ENCODE assay signal across 7 mouse cellular contexts in genomic region chr8:46547245-46547644, GRCm38 (mm10). TPM values are rescaled to one million over a fixed set of nuclear protein-coding genes. Genes with fewer than 3 reads are reported as not detected.
A peak's percentile ranks its signal among the peaks of the same experiment; 100 is the strongest.
DNase-seq lines count a peak whose midpoint lies in the region; ATAC-seq and TF ChIP-seq lines count a peak whose summit lies in the region.

No protein-coding gene starts in this region.

- no peak overlapping the region for H3K9ac ChIP-seq in hindbrain, postnatal 0 days (replicated peaks; ENCODE audit: low read length)
- H3K9ac ChIP-seq in lung, postnatal 0 days (replicated peaks; ENCODE audit: low read depth) = no peak overlapping the region

- 0 out of 2 replicates have a peak, but pooled peaks cover under 1% of the 10 kb centered on the region for H3K4me1 ChIP-seq in hindbrain, postnatal 0 days (ENCODE audit: insufficient read depth, low read length)
- H3K4me1 ChIP-seq in lung, postnatal 0 days (ENCODE audit: insufficient read depth, low read depth, low read length) = peaks cover 4% of the 10 kb centered on the region; the same call in 1 of the 2 replicates

- TF ChIP-seq EP300 in lung, postnatal 0 days (IDR thresholded peaks at IDR 0.05) = no peak

- WGBS in hindbrain, postnatal 0 days = 49% methylated on average over 4 of the region's 4 CpGs
- 16% methylated on average over 4 of the region's 4 CpGs for WGBS in lung, postnatal 0 days

- intact Hi-C loops in left cerebral cortex, postnatal 4 days (cut with DNase I) = loop anchor here (2.0 to 5.0 kb wide), 2 partner anchors 236 to 305 kb away; no protein-coding TSS in a partner anchor

- H3K36me3 ChIP-seq in hindbrain, postnatal 0 days (ENCODE audit: insufficient read depth, low read length) = no peaks in the 10 kb centered on the region
- H3K36me3 ChIP-seq in lung, postnatal 0 days (ENCODE audit: insufficient read depth, low read length) = no peaks in the 10 kb centered on the region

- no peaks in the 10 kb centered on the region for H3K27me3 ChIP-seq in hindbrain, postnatal 0 days (ENCODE audit: insufficient read depth, low read length)
- no peaks in the 10 kb centered on the region for H3K27me3 ChIP-seq in lung, postnatal 0 days (replicated peaks; ENCODE audit: insufficient read depth, low read length)

- H3K9me3 ChIP-seq in hindbrain, postnatal 0 days (ENCODE audit: low read length) = no peaks in the 10 kb centered on the region
- H3K9me3 ChIP-seq in lung, postnatal 0 days (ENCODE audit: low read length) = no peaks in the 10 kb centered on the region

- H3K27ac ChIP-seq in hindbrain, postnatal 0 days = no peak overlapping the region
- H3K27ac ChIP-seq in lung, postnatal 0 days (ENCODE audit: low read length) = no peak overlapping the region

- H3K4me2 ChIP-seq in hindbrain, postnatal 0 days (ENCODE audit: low read depth, low read length) = no peak overlapping the region
- H3K4me2 ChIP-seq in lung, postnatal 0 days (replicated peaks; ENCODE audit: low read depth, low read length) = no peak overlapping the region

- peak; percentile 30 for DNase-seq in left cerebral cortex, postnatal 4 days
- DNase-seq in left cerebral cortex, adult 8-10 months (ENCODE audit: low spot score in 2 of 2) = no peak
- DNase-seq in R1 (ENCODE audit: low read depth, low spot score) = peak; percentile 63
- DNase-seq in embryo, embryonic 10 days (ENCODE audit: low spot score) = peak; percentile 72
- peak; percentile 78 for DNase-seq in hindbrain, postnatal 0 days (ENCODE audit: low spot score)
- peak; percentile 95 for DNase-seq in lung, postnatal 0 days (ENCODE audit: low spot score)
- DNase-seq in urinary bladder, adult 2 months (ENCODE audit: low spot score) = no peak

- TF ChIP-seq CTCF in hindbrain, postnatal 0 days (IDR thresholded peaks at IDR 0.05; ENCODE audit: low read depth) = peak; percentile 83
- TF ChIP-seq CTCF in lung, postnatal 0 days (IDR thresholded peaks at IDR 0.05) = peak; percentile 89

- no peak overlapping the region for H3K4me3 ChIP-seq in hindbrain, postnatal 0 days (ENCODE audit: low read length)
- H3K4me3 ChIP-seq in lung, postnatal 0 days (ENCODE audit: low read depth, low read length) = no peak overlapping the region

- ATAC-seq in hindbrain, postnatal 0 days = no peak
- ATAC-seq in lung, postnatal 0 days = peak; percentile 4

RNA-seq across cellular contexts. Expression of gene Cenpu, which starts 4.6 kb away (rescaled TPM):
- 1 to 10 TPM; 4.6 to 5.8 TPM for total RNA-seq in left cerebral cortex, postnatal 4 days (2021)
- 1 to 10 TPM; 2.1 to 5.7 (median 3.1) TPM for total RNA-seq in left cerebral cortex, adult 8-10 months (2022)
- total RNA-seq in hindbrain, postnatal 0 days (2014; rRNA removed) = 2.2 and 6.0 TPM in 2 replicates
- 7.5 and 8.0 TPM in 2 replicates for polyA plus RNA-seq in hindbrain, postnatal 0 days (2015; fragmentation: Nextera tagmentation; extraction: Ambion mirVana)
- polyA plus RNA-seq in lung, postnatal 0 days (2015; fragmentation: Nextera tagmentation; extraction: Ambion mirVana) = 6.1 and 6.9 TPM in 2 replicates
- 0.86 and 1.4 TPM in 2 replicates for polyA plus RNA-seq in urinary bladder, adult 2 months (2012; rRNA removed)

Comparison
In these comparisons a context has a peak if more than half of its experiments do, and no peak if none do; other contexts are left out.
1. DNase-seq: peak in left cerebral cortex, postnatal 4 days (single experiment), R1 (single experiment), embryo, embryonic 10 days (single experiment), hindbrain, postnatal 0 days (single experiment) and lung, postnatal 0 days (single experiment); none in left cerebral cortex, adult 8-10 months (0 of 2) and urinary bladder, adult 2 months (single experiment).